Mouse (Mus musculus) cerebellum, adult 2 months (tissue): ENCODE results near the gene Hist1h3d. TPM values are rescaled to one million over a fixed set of nuclear protein-coding genes. Genes with fewer than 3 reads are reported as not detected.

Experiments used
- DNase-seq, 2 experiments: peaks; one replicate each; pipeline ENCODE4 v3.0.0; 2021
- H3K27ac ChIP-seq: fragments of 200-500 bp; 2 replicates; pipeline ENCODE4 v1.5.1; 2012; ENCODE audit warnings: low read length, control low read depth, inconsistent platforms; ENCODE audit not compliant: insufficient read depth
- H3K27me3 ChIP-seq: fragments of 200-500 bp; 2 replicates; pipeline ENCODE4 v1.6.1; 2012; ENCODE audit warnings: inconsistent platforms, mild to moderate bottlenecking, low read length, moderate library complexity; ENCODE audit not compliant: control insufficient read depth, insufficient read depth
- H3K4me1 ChIP-seq: fragments of 200-500 bp; 2 replicates; pipeline ENCODE4 v1.6.1; 2011; ENCODE audit warnings: low read length; ENCODE audit not compliant: control insufficient read depth, insufficient read depth
- H3K4me3 ChIP-seq: fragments of 200-500 bp; replicated peaks from 2 replicates; pipeline ENCODE3; 2011; ENCODE audit warnings: mild to moderate bottlenecking, low read depth, low read length, control low read depth; ENCODE audit not compliant: insufficient read depth
- CTCF ChIP-seq: fragments of 200-500 bp; IDR thresholded peaks from 2 replicates; pipeline ENCODE4 v1.5.1; 2011; ENCODE audit warnings: low read depth, mild to moderate bottlenecking, control low read depth, low read length, moderate library complexity, borderline replicate concordance; ENCODE audit not compliant: insufficient read depth
- POLR2A ChIP-seq: fragments of 200-500 bp; IDR thresholded peaks from 2 replicates; pipeline ENCODE4 v1.6.1; 2011; ENCODE audit warnings: low read length, control low read depth, borderline replicate concordance; ENCODE audit not compliant: insufficient read depth
- WGBS: fragments of 180-500 bp; shearing (Covaris S2); methylation state at CpG from one replicate; pipeline ENCODE4 v1.1.7; 2018; 5-methylcytosine and 5-hydroxymethylcytosine counted together
- polyA plus RNA-seq: library from polyadenylated mRNA; depleted of rRNA; stranded (reverse); fragments of >200 nt; gene quantifications from 2 replicates; pipeline ENCODE4 v1.2.3, GENCODE M21; 2012; rRNA removed

Hist1h3d gene
- polyA plus RNA-seq, result 2.0 and 2.8 TPM in 2 replicates

- TF ChIP-seq CTCF (no peak), POLR2A (no peak)
- H3K4me3 ChIP-seq, result peak within 1 kb of the TSS; percentile 44
- DNase-seq, result peak; percentile 42 to 53
- WGBS, result 2% methylated on average over 18 of the region's 18 CpGs
- H3K4me1 ChIP-seq, result no peaks in the 10 kb centered on the region
- H3K27me3 ChIP-seq, result no peaks in the 10 kb centered on the region
- no peak within 1 kb of the TSS for H3K27ac ChIP-seq
These were observed at the start of gene Hist1h3d for GRCm38 (mm10) chr13:23575271-23575851. Hist1h3d (plus strand) TSS chr13:23575763.

GRCm38 (mm10) chr13:23525901-23526300 is 49.7 kb upstream of the Hist1h3d start:
- H3K27ac ChIP-seq, result no peak overlapping the region
- 7% methylated on average over 10 of the region's 10 CpGs for WGBS
- TF ChIP-seq CTCF (no peak), POLR2A (no peak)
- H3K4me1 ChIP-seq, result no peaks in the 10 kb centered on the region
- H3K4me3 ChIP-seq, result no peak overlapping the region
- DNase-seq, result no peak
- H3K27me3 ChIP-seq, result no peaks in the 10 kb centered on the region

GRCm38 (mm10) chr13:23526312-23526711 is 49.3 kb upstream of the Hist1h3d start:
- Histone ChIP-seq H3K27me3 (no peaks in the 10 kb centered on the region), H3K27ac (no peak overlapping the region), H3K4me1 (no peaks in the 10 kb centered on the region), H3K4me3 (peak overlapping the region; percentile 44)
- TF ChIP-seq CTCF (no peak), POLR2A (no peak)
- DNase-seq, result peak; percentile 87 to 90
- 2% methylated on average over 17 of the region's 17 CpGs for WGBS

- Histone ChIP-seq H3K27me3 (no peaks in the 10 kb centered on the region), H3K27ac (no peak overlapping the region), H3K4me3 (no peak overlapping the region), H3K4me1 (no peaks in the 10 kb centered on the region)
- WGBS, result 47% methylated on average over 5 of the region's 5 CpGs
- TF ChIP-seq POLR2A (no peak), CTCF (no peak)
- no peak for DNase-seq
These were observed 46.6 kb upstream of the Hist1h3d start for GRCm38 (mm10) chr13:23529005-23529404.

- Histone ChIP-seq H3K27ac (no peak overlapping the region), H3K4me1 (peaks cover 3% of the 10 kb centered on the region; the same call in 1 of the 2 replicates), H3K27me3 (no peaks in the 10 kb centered on the region), H3K4me3 (peak overlapping the region; percentile 64)
- DNase-seq, result no peak
- no peak for TF ChIP-seq POLR2A
- no peak for TF ChIP-seq CTCF
- 29% methylated on average over 2 of the region's 2 CpGs for WGBS
These were observed 45.9 kb upstream of the Hist1h3d start for GRCm38 (mm10) chr13:23529480-23530165.

GRCm38 (mm10) chr13:23530181-23530900 is 45.2 kb upstream of the Hist1h3d start:
- peak overlapping the region; percentile 64 for H3K4me3 ChIP-seq
- peak overlapping the region; percentile 10; the same call in 1 of the 2 replicates for H3K27ac ChIP-seq
- peaks cover 4% of the 10 kb centered on the region; the same call in 1 of the 2 replicates for H3K4me1 ChIP-seq
- TF ChIP-seq CTCF, result no peak
- H3K27me3 ChIP-seq, result no peaks in the 10 kb centered on the region
- peak; percentile 68 to 69 for DNase-seq
- WGBS, result under 1% methylated on average over 20 of the region's 20 CpGs

GRCm38 (mm10) chr13:23530901-23531875 is 44.4 kb upstream of the Hist1h3d start, which contains the start of gene Hist1h4h:
Hist1h4h (plus strand) TSS chr13:23531050.
- WGBS, result under 1% methylated on average over 63 of the region's 70 CpGs
- TF ChIP-seq CTCF (no peak), POLR2A (peak; percentile 98)
- peak; percentile 98 to 99 for DNase-seq

More at GRCm38 (mm10) chr13:23530901-23531875, 44.4 kb upstream of the Hist1h3d start, which contains the start of gene Hist1h4h:
- Histone ChIP-seq H3K27ac (peak within 1 kb of the TSS; percentile 94), H3K27me3 (no peaks in the 10 kb centered on the region), H3K4me3 (peak within 1 kb of the TSS; percentile 64), H3K4me1 (peaks cover 4% of the 10 kb centered on the region; the same call in 1 of the 2 replicates)
